Mouse (Mus musculus) CH12.LX (cell line): ENCODE measurements at regions not wholly inside any gene's neighbourhood (a gene's known extent, or its start where the extent isn't known, plus 50 kb on each side); places are given as distances from the start of the nearest gene placed in this dataset.

Experiments
- MEF2A ChIP-seq: IDR thresholded peaks from 2 replicates; pipeline ENCODE4 v1.6.1; 2014; ENCODE audit warnings: low read depth, mild to moderate bottlenecking, inconsistent platforms, low read length, improper control_type of control experiment, borderline replicate concordance
- USF2 ChIP-seq: conservative IDR thresholded peaks from 2 replicates; pipeline ENCODE4 v1.6.1; 2011; ENCODE audit warnings: low read depth, low read length, improper control_type of control experiment

- no peak for TF ChIP-seq MEF2A
- no peak for TF ChIP-seq USF2
Measured at GRCm38 (mm10) chr13:34470410-34470809, 125.4 kb upstream of the Slc22a23 start.
